Mouse (Mus musculus) granulocyte monocyte progenitor cell, adult 5-6 weeks (primary cell): ENCODE results near the gene Rnf130. TPM values are rescaled to one million over a fixed set of nuclear protein-coding genes. Genes with fewer than 3 reads are reported as not detected.

Experiments used
- ATAC-seq: replicated peaks from 2 replicates; pipeline ENCODE4 v1.8.0; 2016; ENCODE audit warnings: mild to moderate bottlenecking, moderate TSS enrichment, inconsistent platforms; ENCODE audit not compliant: poor library complexity, severe bottlenecking
- total RNA-seq, 2 experiments: library from RNA; stranded (forward) in 1 of 2; stranded (reverse) in 1 of 2; fragments of 200-712, 200-1000 nt in 1 of 2; fragments of >200 nt in 1 of 2; fragmentation: Nextera tagmentation in 1 of 2; gene quantifications; 2 replicates each; pipeline ENCODE4 v1.2.3; 2014 to 2017

Gene Rnf130
- total RNA-seq, 2 experiments from 2014 or later = 170 to 230 TPM

GRCm38 (mm10) chr11:50022085-50022484, 3.1 kb upstream of the Rnf130 start:
- ATAC-seq = no peak

- no peak for ATAC-seq
Observed at GRCm38 (mm10) chr11:50024445-50024832, 707 bp upstream of the Rnf130 start.

- ATAC-seq = no peak
Observed at GRCm38 (mm10) chr11:50025721-50026520, 775 bp downstream of the Rnf130 start.

GRCm38 (mm10) chr11:50026521-50027090, 1.5 kb downstream of the Rnf130 start:
- ATAC-seq = peak; percentile 87

- no peak for ATAC-seq
Observed at GRCm38 (mm10) chr11:50028416-50028815, 3.3 kb downstream of the Rnf130 start.

- no peak for ATAC-seq
Observed at GRCm38 (mm10) chr11:50034155-50034554, 9.0 kb downstream of the Rnf130 start.

GRCm38 (mm10) chr11:50035726-50036125, 10.6 kb downstream of the Rnf130 start:
- no peak for ATAC-seq

GRCm38 (mm10) chr11:50036781-50037460, 11.8 kb downstream of the Rnf130 start:
- ATAC-seq = no peak

- ATAC-seq = peak; percentile 95
Observed at GRCm38 (mm10) chr11:50038757-50039156, 13.6 kb downstream of the Rnf130 start.

- ATAC-seq = no peak
Observed at GRCm38 (mm10) chr11:50041148-50041547, 16.0 kb downstream of the Rnf130 start.

- ATAC-seq = peak; percentile 28
Observed at GRCm38 (mm10) chr11:50042345-50042997, 17.3 kb downstream of the Rnf130 start.

GRCm38 (mm10) chr11:50044454-50044853, 19.3 kb downstream of the Rnf130 start:
- ATAC-seq = no peak

- peak; percentile 64 for ATAC-seq
Observed at GRCm38 (mm10) chr11:50047610-50048009, 22.5 kb downstream of the Rnf130 start.

- ATAC-seq = no peak
Observed at GRCm38 (mm10) chr11:50048115-50048514, 23.0 kb downstream of the Rnf130 start.

GRCm38 (mm10) chr11:50050392-50050791, 25.2 kb downstream of the Rnf130 start:
- peak; percentile 27; the same call in 1 of the 2 replicates for ATAC-seq

- no peak for ATAC-seq
Observed at GRCm38 (mm10) chr11:50057713-50058112, 32.6 kb downstream of the Rnf130 start.

GRCm38 (mm10) chr11:50058277-50058676, 33.1 kb downstream of the Rnf130 start:
- ATAC-seq = no peak

GRCm38 (mm10) chr11:50059045-50059444, 33.9 kb downstream of the Rnf130 start:
- ATAC-seq = no peak

GRCm38 (mm10) chr11:50062116-50062515, 37.0 kb downstream of the Rnf130 start:
- ATAC-seq = no peak

GRCm38 (mm10) chr11:50066088-50066487, 40.9 kb downstream of the Rnf130 start:
- no peak for ATAC-seq

GRCm38 (mm10) chr11:50073830-50074229, 48.7 kb downstream of the Rnf130 start:
- ATAC-seq = peak; percentile 25
